Mouse (Mus musculus) testis, adult 2 months (tissue): Measurements from ENCODE around the gene Ndfip2.

Source experiments
- CTCF ChIP-seq: fragments of 200-500 bp; IDR thresholded peaks from 2 replicates; pipeline ENCODE4 v1.5.1; 2012; ENCODE audit warnings: low read depth, mild to moderate bottlenecking, inconsistent platforms, low read length, moderate library complexity; ENCODE audit not compliant: control insufficient read depth, insufficient read depth, insufficient replicate concordance
- POLR2A ChIP-seq: fragments of 200-500 bp; IDR thresholded peaks from 2 replicates; pipeline ENCODE4 v1.6.1; 2012; ENCODE audit warnings: low read depth, mild to moderate bottlenecking, inconsistent platforms, low read length, moderate library complexity; ENCODE audit not compliant: control insufficient read depth

DNA sequence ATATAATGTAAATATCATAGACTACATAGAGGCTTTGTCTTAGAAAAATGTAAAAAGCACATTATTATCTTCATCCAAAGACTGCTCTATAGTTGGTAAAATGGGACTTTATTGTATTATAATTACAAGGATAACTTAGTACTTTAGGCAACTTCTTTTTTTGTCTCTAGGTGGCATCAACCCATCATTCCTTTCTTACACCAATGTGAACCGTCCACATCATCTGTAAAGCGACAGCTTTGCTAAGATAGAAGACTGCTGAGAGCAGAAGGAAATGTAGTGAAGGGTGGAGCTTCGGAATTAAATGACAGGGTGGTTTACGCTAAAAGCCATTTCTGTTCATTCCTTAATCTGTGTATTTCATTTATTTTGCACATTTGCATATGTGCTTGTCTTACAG lies 49.3 kb downstream of the Ndfip2 start:
- TF ChIP-seq CTCF (no peak), POLR2A (no peak)
